Mouse (Mus musculus) adipocyte (in vitro differentiated cells): ENCODE measurements around the gene Uvrag.

Experiments
- DNase-seq: peaks from one replicate; pipeline ENCODE4 v3.0.0-alpha.2; 2016; ENCODE audit warnings: low spot score

Uvrag gene

DNA sequence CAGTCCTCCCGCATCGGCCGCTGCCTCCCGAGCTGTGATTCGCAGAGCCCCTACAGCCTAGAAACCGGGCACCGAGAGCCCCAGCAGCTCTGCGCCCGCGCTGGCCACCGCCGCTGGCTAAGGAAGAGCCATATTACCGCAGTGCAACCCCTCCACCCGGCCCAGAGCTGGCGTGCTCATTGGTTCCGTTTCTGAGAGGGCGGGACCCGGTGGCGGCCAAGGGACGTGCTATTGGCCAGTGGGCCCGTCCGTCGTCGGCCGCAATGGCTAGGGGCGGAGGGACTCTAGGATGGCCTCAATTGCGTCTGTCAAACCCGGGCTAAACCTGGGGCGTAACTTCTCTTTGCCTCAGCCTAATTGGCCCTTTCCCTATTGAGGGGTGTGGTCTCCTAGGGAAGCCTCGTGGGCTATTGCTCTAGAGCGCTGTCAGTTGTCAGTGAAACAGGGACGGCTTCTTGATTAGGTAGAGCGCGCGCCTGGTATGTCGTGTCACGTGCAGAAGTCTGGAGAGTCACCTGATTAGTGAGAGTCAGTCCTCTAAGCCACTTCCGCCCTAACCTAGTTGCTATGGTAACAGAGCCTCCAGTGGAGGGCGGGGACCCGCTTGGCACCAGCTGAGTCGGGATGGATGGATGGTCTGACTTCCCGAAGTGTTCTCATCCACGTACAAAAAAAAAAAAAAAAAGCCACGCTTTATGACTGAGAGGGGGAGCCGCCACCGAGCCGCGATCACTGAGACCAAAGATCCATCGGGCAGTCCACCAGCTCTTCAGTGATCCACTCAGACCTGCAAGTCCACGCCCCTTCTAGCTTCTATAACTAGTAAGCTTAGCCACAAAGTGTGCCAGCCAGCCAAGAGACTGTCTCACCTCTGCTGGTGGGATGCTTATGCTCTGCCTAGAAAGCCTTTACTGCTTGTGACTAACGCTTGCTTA lies at the start of gene Uvrag:
TSS of gene Uvrag (minus strand) at position 158 of the 935 bp plus-strand sequence.
- peak; percentile 99 for DNase-seq

DNA sequence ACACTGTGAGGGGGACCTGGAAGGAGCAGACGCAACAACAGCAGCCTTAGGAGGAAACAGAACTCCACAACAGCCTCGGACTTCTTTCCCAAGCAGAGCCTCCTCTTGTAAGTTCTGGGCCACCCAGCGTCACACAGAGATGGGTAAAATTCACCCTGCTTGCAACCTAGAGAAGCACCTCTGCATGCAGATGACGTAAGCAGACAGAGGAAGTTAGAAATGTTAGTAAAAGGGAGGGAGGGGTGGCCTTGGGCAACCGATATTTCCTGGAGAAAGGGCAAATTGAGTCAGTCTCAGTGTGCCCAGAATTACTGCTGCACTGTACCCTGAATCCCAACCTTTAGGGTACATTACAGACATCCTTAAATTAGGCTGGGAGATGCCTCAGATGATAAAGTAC lies 48.9 kb upstream of the Uvrag start:
- no peak for DNase-seq

DNA sequence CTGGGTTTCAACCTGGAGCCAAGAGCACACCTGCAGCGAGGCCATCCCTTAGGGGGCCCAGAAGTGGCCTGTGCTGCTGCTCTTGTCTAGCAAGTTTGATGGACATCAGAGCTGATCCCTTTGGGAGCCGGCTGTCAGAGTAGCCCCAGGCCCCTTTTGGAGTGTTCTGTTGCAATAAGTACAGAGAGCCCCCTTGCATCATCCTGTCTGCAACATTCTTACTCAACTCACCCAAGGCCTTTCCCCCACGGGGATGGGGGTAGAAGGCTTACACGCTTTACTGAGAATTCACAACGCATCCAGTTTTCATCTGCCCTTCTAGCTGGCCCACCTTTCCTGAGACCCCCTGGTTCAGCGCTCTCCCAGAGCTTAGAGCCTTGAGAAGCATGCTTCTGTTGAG lies 47.7 kb upstream of the Uvrag start:
- DNase-seq, result peak; percentile 30

DNA sequence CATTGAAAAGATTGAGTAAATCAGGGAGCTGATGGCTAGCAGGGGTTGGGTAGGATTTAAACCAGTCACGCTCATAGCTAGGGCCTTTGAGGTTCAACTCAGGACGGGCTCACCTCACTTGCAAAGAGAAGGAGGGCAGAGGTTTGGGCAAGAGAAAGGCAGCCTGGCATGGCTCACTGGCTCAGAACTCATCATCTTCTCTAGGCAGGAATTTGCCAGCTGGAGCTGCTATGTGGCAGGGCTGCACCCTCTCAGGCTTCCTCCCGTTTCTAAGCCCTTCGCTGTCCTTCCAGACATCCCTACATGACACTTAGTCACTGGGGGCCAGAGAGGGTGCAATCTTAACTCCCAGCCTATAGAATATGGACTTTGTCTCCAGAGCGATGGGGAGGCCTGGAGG lies 46.5 kb upstream of the Uvrag start:
- peak; percentile 35 for DNase-seq

DNA sequence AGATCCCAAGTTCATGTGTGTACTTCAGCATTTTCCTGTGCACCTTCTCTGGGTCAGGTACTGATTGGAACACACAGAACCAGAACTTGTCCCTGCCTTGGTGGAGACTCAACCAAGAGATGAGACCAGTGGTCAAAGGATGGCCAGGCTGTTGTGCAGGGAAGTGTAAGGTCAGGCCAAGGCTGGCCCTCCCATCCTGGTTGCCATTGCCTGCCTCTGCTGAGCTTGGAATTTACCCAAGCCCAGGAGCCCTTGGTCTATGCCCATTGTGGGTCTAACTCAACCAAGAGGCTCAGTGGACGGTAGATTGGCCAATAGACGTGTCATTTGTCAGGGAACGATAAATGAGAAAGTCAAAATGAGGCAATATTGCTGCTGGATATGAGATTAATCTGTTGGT lies 44.5 kb upstream of the Uvrag start:
- no peak for DNase-seq

DNA sequence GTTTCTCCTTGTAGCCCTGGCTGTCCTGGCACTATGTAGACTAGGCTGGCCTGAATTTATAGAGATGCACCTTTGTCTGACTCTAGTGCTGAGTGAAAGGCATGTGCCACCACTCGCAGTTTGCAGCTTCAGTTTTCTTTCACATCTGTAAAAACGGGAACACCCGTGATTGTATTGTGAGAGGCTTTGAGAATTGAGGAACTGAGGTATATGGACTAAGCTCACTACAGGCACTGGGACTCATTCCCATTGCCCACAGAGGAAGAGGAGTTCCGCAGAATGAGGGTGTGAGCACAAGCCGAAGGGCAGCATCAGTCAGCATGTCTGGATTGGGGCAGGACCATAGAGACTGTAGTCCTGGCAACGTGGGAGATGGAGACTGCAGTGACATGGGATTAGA lies 42.8 kb upstream of the Uvrag start:
- DNase-seq, result no peak

DNA sequence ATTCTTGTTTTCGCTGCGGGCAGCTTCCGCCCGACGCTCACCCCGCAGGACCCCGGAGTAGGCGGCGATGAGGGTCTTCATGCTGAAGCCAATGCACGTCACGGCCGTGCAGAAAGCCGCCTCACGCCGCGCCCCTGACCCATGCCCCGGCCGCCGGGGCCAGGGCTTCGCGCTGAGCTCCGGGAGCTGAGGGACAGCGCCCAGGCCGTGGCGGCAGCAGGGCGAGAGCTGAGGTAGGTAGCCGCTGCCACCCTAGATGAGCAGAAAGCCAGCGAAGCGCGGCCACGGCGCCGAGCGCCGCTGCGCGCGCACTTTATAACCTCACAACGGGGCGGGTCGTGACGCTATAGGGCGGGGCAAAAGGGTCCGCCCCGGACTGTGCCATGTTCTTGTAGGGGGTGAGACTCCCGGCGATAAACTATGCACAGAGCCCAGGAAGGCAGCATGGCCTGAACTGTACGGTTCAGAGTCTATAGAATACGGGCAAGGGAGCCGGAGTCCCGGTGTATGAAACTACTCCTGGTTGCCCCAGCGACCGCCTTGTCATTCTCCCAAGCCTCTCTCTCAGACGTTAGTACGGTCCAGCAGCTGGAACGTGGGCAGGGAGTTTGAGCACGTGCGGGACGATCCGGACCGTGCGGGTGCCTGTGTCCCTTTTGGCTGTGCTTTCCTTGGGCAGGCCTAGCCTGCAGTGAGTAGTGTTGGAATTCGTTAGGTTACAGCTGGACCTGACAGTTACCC lies 41.7 kb upstream of the Uvrag start, which contains the start of gene Dgat2:
TSS of gene Dgat2 (minus strand) at position 288 of the 741 bp plus-strand sequence.
- peak; percentile 89 for DNase-seq

DNA sequence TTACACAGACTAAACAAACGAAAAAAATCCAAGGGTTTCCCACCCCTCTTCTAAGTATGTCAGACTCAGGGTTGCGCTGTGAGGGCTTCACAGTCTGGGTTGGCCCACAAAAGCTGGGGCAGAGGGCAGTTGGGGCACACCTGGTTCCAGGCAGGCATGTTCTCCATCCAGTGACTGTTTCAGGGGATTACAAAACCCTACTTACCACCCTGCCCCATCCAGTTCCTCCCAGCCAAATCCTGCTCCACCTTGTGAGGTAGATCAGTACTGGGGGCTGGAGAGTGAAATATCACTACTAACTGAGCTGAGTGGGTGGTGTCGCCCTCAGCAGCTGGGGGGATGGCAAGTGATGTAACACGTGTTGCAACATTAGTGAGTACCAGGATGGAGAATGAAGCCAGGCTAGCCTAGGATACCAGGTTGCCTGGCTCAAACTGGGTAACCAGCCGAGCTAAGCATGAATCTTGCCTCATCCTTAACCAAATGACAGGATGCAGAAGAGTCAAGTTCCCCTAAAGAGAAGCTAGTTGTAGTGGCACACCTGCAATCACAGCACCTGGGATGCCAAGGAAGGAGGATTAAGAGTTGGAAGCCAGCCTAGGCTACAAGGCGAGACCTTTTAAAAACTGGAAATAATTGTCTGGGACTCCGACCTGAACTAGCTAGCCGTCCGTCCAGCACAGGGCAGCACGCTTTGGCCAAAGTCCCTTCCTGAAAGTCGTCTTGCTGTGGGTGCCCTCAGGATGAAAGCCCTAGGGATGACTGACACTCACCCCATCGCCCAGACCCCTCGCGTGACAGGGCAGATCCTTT lies 40.9 kb upstream of the Uvrag start:
- DNase-seq, result no peak

DNA sequence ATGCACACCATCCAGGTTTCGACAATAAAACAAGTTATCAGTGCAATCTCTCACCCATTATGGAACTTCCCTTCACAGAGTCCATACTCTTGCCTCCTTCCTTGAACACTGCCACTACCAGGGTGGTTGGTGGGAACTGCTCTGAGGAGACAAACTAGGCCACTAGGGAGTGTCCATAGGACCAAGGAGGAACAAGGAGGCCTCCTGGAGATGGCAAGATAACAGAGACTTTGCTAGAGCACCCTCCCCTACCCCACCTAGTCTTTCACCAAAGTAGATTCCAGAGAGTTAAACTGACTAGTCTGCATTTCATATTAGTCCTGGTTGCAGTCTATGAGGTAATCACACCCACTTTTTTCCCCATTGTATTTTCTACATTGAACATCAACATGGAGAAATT lies 39.2 kb upstream of the Uvrag start:
- no peak for DNase-seq

DNA sequence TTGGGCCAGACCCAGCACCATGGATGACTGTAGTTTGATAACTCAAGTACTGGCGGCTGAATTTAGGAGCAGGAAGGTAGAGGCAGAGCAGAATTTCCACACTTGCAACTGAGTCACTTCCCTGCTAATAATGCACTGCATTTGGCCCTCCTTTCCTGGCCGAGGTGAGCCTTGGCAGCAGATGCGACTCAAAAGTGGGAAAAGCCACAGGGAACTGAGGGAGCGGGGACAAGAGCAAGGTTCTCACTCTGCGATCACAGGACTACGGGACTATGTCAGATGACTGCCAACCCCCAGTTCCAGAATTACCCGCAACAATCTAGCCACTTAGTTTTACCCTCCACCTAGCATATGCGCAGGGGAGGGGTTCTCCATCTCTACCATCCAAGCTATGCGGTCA lies 38.3 kb upstream of the Uvrag start:
- DNase-seq, result no peak

DNA sequence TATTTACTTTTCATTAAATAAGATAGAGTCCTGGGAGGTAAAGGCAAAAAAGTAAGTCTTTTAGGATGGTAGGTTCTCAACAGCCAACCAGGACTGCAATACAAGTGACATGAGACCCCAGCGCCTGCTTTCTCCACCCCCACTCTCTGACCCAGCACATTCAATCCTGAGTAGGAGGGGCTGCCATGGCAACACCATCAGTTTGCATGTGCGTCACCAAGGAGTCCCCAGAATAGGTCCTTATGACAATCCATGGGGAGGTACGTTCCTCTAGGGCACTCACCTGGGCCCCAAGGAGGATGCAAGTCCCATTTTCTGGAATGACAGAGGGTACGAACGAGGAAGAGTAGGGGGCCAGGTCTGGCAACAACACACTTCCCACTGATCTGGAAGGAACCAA lies 36.4 kb upstream of the Uvrag start:
- DNase-seq, result no peak

DNA sequence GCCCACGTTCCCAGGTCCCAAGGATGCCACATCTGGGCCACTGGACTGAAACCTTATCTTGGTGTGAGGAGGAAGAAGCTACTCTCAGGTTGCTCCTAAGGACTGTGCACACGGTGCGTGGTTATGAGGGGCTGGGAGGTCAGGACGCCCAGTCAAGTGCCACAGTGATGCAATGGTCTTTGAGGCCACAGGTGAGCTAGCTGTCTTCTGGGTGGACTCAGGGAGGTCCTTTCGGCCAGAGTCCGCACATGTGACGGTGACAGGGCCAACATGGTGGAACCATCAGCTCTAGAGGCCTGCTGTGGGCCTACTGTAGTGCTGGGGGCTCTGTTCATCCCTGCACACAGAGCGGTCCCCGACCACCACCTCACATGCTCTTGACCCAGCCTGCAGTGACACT lies 34.7 kb upstream of the Uvrag start:
- no peak for DNase-seq

DNA sequence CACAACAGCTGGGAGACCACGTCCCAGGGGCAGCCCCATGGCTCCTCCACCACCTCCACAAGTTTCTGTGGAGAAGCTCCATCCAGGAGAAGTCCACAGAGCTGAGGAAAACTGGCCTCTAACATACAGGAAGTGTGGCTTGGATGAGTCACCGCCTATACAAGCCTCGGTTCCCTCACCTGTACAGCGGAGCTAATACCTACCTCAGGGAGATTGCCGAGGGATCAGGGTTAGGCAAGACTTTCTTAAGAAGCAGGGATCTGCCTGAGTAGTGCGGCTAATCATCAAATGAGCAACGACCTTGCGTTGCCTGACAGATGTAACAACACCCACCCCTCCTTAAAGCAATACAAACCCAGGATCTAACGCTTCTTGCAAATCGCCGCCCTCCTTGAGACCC lies 34.2 kb upstream of the Uvrag start:
- no peak for DNase-seq

DNA sequence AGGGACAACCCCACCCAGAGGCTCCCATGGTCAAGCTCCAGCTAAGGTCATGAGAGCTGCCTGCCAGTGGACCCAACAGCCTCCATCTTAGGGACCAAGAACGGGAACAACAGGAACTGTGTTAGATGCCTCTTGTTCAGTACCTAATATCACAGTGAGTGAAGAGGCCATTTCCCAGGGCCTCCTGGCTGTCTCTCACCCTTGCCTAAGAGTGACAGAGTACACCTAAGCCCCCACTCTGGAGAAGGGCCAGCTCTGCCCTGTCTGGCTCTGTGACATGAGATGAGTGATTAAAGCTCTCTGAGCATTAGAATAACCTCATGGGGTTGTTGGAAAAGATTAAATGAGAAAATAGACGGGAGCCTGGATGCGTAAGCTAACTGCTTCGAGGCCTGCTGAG lies 33.1 kb upstream of the Uvrag start:
- no peak for DNase-seq

DNA sequence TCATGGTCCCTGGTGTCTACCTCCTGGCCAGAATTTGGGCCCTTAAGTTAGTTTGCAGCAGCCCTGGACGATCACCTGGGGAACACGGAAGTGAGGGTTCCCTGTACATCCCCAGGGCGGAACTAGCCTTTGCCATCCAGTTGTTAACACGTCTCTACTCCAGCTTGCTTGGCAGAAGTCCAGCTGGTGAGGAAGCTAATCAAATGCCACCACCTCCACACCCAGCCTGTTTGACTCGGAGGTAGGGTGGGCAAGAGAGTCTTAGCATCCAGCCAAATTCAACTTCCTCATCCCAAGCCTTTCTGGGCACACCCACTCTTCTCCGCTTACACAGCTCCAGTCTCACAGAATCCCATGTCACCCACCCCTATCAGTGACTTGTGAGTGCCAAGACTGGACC lies 32.0 kb upstream of the Uvrag start:
- DNase-seq, result no peak

DNA sequence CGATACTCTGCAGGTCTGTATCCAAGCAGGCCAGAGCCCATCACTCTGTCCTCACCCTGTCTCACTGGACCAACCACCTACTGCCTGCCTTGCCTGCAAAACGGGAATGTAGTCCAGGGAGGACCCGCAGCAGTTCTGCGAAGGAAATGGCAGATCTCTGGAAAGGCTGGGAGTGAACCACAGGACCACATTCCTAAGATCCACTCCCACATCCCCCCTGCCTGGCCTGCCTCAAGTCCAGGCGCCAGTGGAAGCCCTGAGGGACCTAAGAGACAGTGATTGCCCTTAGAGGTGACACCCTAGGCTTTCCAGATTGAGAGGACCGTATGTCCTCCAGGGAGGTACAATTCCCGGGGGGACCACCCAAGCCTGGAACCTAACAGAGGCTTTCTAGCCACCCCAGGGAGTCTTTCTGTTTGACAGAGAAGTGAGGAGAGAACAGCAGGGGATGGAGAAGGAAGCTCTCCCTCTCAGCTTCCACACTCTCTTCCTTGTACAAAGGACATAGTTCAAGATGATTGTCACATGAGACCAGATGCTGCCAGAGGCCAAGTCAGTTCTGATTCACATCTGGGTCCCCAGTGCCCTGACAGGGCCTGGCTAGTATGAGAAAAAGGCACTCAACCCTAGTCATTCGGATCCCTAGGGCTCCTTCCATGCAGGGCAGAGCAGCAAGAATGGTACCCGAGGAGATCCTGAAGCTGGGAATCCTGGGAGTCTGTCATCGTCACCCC lies 31.0 kb upstream of the Uvrag start:
- DNase-seq, result peak; percentile 25

DNA sequence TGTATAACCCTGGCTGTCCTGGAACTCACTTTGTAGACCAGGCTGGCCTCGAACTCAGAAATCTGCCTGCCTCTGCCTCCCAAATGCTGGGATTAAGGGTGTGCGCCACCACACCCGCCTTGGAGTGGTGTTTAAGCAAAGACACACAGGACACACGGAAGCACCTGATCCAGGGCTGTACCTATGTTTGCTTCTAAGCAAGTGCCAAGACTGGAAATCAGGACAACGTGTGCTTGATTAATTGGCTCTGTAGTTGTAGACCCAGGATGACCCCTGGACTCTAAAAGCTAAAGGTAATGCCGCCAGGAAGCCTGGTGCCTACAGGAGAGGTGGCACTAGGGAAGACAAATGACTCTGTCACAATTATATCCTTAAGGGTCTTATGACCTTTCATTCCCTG lies 29.6 kb upstream of the Uvrag start:
- no peak for DNase-seq

DNA sequence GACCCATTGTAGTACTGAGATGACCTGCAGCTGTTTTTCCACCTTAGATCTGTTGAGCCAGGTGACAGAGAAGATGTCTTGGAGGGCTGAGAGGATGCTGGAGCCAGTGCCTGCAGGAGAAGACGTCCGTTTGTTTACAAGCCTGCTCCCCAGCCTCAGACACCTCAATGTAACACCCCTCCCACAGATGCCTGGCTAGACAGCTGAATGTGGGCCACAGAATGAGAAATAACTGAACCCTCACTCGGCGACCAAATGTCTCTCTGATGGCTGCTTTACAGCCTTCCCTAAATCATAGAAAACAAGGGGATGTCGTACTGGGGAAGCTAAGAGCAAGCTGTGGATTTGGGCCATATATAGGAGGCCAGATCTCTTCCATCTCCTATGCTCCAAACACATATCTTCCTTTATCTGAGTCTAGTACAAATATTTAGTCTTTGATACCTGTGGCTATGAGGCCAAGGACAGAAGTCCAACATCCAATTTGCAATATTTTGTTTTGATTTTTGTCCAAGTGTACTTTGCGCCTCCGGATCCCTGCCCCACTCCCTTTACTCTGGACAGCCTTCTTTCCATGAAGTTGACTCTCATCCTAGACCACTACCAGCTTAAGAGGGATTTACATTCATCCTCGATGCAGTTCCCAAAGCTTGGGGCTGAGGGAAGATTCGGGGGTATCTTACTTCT lies 28.9 kb upstream of the Uvrag start:
- DNase-seq, result no peak

DNA sequence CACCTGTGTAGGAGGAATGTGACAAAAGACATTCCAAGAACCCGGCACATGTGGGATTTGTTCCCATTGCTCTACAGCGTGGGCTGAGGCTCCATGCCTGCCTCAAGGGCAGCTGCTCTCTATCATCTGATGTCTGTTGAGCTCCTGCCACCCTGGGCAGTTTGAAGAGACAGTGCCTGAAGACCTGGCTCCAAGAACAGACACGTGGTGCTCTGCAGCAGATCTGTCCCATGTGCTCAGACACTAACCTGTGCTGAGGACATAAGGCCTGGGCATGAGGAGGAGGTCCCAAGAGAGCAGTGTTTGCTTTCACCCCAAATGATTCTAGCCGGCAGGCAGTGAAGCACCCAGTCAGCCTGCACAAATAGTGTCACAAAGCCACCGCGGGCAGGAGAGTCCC lies 27.8 kb upstream of the Uvrag start:
- no peak for DNase-seq

DNA sequence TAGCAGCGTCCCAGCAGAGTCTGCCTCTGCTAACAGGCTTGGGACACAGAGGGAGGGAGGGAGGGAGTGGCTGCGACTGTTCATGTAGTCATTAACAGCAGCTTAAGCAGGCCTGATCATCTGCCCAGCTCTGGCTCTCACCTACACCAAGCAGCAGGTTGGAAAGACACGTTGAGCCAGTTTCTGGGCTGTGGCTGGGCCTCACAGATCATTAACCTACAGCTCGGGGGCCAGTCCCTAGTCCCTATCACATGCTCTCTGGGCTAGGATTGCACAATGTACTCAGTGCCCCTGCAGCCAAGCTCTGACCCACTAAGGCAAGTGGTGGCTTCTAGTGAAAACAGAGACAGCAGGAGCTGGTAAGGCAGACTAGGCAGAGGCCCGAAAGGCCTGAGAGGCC lies 27.0 kb upstream of the Uvrag start:
- DNase-seq, result peak; percentile 24

DNA sequence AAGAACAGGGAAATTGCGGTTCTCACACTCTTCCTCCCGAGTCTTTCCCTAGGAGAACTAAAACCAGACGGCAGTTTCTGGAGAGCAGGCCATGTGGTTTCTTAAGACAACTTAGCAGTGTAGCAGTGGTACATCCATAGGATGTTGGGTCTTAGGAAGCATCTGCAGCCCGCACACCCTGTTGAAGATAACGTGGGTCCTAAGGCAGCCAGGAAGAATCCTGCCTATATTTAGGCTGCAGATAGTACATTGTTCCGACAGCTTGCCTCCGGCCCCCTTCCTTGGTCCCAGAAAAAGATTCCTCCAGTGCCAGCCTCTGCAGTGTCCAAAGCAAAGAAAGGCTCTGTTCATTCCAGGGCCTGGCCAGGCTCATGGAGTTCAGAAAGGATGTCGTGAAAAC lies 25.2 kb upstream of the Uvrag start:
- DNase-seq, result no peak
